Mouse (Mus musculus) C2C12 (cell line): ENCODE data around the gene Fam186b. TPM values are rescaled to one million over a fixed set of nuclear protein-coding genes. Genes with fewer than 3 reads are reported as not detected.

Experiments used
- H3K27me3 ChIP-seq: one replicate; pipeline ENCODE4 v1.6.1; 2011; ENCODE audit not compliant: control insufficient read depth, insufficient read depth, insufficient read length
- H3K36me3 ChIP-seq: one replicate; pipeline ENCODE4 v1.6.1; 2011; ENCODE audit not compliant: control insufficient read depth, insufficient read depth
- H3K4me3 ChIP-seq: one replicate; pipeline ENCODE4 v1.5.1; 2011; ENCODE audit warnings: mild to moderate bottlenecking, control low read depth; ENCODE audit not compliant: poor library complexity, insufficient read depth, severe bottlenecking
- H3K79me2 ChIP-seq: one replicate; pipeline ENCODE4 v1.6.1; 2011; ENCODE audit not compliant: control insufficient read depth, insufficient read depth
- H3K79me3 ChIP-seq: one replicate; pipeline ENCODE4 v1.6.1; 2011; ENCODE audit warnings: low read depth, control low read depth
- H3ac ChIP-seq: one replicate; pipeline ENCODE3; 2011; ENCODE audit warnings: low read depth; ENCODE audit not compliant: control insufficient read depth, insufficient read length
- CEBPB ChIP-seq: IDR thresholded peaks from one replicate; pipeline ENCODE4 v1.6.1; 2011; ENCODE audit warnings: low read depth, mild to moderate bottlenecking, control low read depth, moderate library complexity
- CTCF ChIP-seq: IDR thresholded peaks from one replicate; pipeline ENCODE4 v1.5.1; 2011; ENCODE audit not compliant: control insufficient read depth, insufficient read depth, insufficient read length
- FOSL1 ChIP-seq: IDR thresholded peaks from one replicate; pipeline ENCODE4 v1.8.0; 2011; ENCODE audit warnings: mild to moderate bottlenecking, low read length; ENCODE audit not compliant: poor library complexity, insufficient read depth, severe bottlenecking
- MAX ChIP-seq: IDR thresholded peaks from one replicate; pipeline ENCODE4 v1.6.1; 2011; ENCODE audit warnings: mild to moderate bottlenecking, control low read depth
- MYOD1 ChIP-seq: IDR thresholded peaks from one replicate; pipeline ENCODE4 v1.6.1; 2011; ENCODE audit warnings: low read depth; ENCODE audit not compliant: control insufficient read depth, insufficient read length
- MYOG ChIP-seq: IDR thresholded peaks from one replicate; pipeline ENCODE4 v1.6.1; 2011; ENCODE audit not compliant: control insufficient read depth, insufficient read length; ENCODE audit errors: extremely low read depth
- USF1 ChIP-seq: IDR thresholded peaks from one replicate; pipeline ENCODE4 v1.6.1; 2011; ENCODE audit warnings: low read depth, mild to moderate bottlenecking, control low read depth, moderate library complexity
- polyA plus RNA-seq: library from polyadenylated mRNA; unstranded; fragments of >200 nt; fragmentation: generic; extraction: Trizol; gene quantifications from one replicate; pipeline ENCODE4 v1.2.1, GENCODE M21; 2012; ENCODE audit warnings: missing spikeins

Fam186b gene
- polyA plus RNA-seq, 1 experiment = not detected

DNA sequence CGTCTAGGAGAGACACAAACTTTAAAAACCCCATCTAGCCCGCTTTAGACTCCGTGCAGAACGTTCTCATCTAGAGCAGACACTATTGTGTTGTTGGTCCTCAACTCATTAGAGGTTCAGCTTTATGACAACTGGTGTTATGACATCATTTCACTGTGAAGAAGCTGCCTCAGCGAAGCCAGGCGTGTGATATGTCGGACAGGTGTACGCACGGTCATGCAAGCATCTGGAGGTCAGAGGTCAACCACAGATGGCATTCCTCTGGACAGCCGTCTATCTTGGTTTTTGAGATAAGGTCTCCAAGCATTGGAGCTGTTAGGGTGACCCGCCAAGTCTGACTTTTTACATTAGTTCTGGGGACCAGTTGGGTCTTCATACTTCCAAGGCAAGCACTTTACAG, 5.1 kb downstream of the Fam186b start:
- Histone ChIP-seq H3K79me3 (no peaks in the 10 kb centered on the region), H3K79me2 (no peaks in the 10 kb centered on the region), H3K4me3 (no peak overlapping the region), H3K27me3 (no peaks in the 10 kb centered on the region), H3ac (no peak overlapping the region), H3K36me3 (no peaks in the 10 kb centered on the region)
- TF ChIP-seq MYOD1 (peak; percentile 96), MYOG (no peak)

- H3K36me3 ChIP-seq = no peaks in the 10 kb centered on the region
- no peak overlapping the region for H3ac ChIP-seq
- TF ChIP-seq FOSL1 (no peak), MYOG (no peak), CEBPB (no peak), CTCF (no peak), MAX (no peak), USF1 (no peak), MYOD1 (no peak)
- peaks cover 3% of the 10 kb centered on the region for H3K27me3 ChIP-seq
- H3K79me3 ChIP-seq = no peaks in the 10 kb centered on the region
- H3K4me3 ChIP-seq = no peak overlapping the region
- H3K79me2 ChIP-seq = no peaks in the 10 kb centered on the region
Measured at GRCm38 (mm10) chr15:99285189-99285535, 10.5 kb downstream of the Fam186b start.

DNA sequence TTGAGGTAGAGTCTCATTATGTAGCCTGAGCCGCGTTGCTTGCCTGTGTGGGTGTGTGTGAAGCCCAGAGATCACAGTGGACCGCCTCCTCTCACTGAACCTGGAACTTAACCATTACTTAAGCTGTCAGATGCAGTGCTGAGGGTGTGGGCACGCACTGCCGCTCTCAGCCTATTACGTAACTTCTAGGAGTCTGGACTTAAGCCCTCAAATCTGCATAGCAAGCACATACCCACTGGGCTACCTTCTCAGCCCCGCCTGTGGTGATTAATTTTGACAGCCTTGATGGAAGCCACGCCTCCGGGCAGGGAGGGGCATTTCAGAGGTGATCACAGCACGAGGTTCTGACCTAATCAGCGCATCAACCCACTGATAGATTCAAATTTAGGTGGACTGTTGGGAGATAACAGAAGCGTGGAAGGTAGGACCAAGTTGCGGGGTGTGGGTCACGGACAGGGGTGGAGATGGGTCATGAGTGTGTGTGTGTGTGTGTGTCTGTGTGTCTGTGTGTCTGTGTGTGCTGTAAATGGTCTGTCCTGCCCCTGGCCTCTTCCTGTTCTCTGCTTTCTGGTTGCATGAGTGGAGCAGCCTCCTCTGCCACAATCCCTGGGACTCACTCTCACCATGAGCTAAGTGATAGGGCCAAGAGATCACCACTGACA, 11.0 kb downstream of the Fam186b start:
- Histone ChIP-seq H3K36me3 (no peaks in the 10 kb centered on the region), H3K79me2 (no peaks in the 10 kb centered on the region), H3K4me3 (no peak overlapping the region), H3ac (no peak overlapping the region), H3K27me3 (peaks cover 6% of the 10 kb centered on the region), H3K79me3 (no peaks in the 10 kb centered on the region)
- TF ChIP-seq FOSL1 (no peak), CTCF (no peak), MYOG (no peak), MAX (no peak), MYOD1 (no peak), USF1 (no peak)

GRCm38 (mm10) chr15:99283456-99283855, 12.2 kb downstream of the Fam186b start:
- TF ChIP-seq FOSL1 (no peak), CTCF (peak; percentile 9)
- Histone ChIP-seq H3K4me3 (no peak overlapping the region), H3K27me3 (peaks cover 7% of the 10 kb centered on the region), H3K79me3 (no peaks in the 10 kb centered on the region), H3ac (no peak overlapping the region), H3K36me3 (no peaks in the 10 kb centered on the region), H3K79me2 (no peaks in the 10 kb centered on the region)

GRCm38 (mm10) chr15:99278271-99278670, 17.4 kb downstream of the Fam186b start:
- no peak for TF ChIP-seq USF1
- TF ChIP-seq MYOG = no peak
- no peak for TF ChIP-seq CTCF
- no peak for TF ChIP-seq FOSL1
- no peak for TF ChIP-seq MYOD1
- no peak for TF ChIP-seq CEBPB
- no peak for TF ChIP-seq MAX

DNA sequence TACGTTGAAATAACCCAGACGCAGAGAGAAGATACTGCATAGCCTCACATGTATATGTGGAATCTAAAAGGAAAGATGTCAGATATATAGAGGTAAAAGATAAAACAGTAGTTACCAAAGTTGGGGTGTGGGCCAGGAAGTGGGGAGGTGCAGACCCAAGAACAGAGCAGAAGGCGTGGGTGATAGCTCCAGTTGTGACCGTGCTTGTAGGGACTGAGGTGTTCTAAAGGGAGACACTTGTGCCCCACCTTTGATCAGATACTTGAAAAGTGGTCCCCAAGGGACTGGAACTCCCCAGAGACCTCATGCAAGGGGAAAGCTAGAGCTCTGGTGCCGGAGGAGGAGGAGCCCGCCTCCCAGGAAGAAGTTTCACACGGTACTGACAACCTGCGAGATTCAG, 19.6 kb downstream of the Fam186b start:
- Histone ChIP-seq H3K4me3 (no peak overlapping the region), H3ac (no peak overlapping the region), H3K27me3 (peaks cover 4% of the 10 kb centered on the region), H3K79me2 (no peaks in the 10 kb centered on the region), H3K36me3 (no peaks in the 10 kb centered on the region), H3K79me3 (no peaks in the 10 kb centered on the region)
- no peak for TF ChIP-seq MYOG
- no peak for TF ChIP-seq USF1
- TF ChIP-seq FOSL1 = no peak
- TF ChIP-seq MAX = no peak
- no peak for TF ChIP-seq CEBPB
- TF ChIP-seq MYOD1 = no peak
- TF ChIP-seq CTCF = no peak

More at GRCm38 (mm10) chr15:99278271-99278670, 17.4 kb downstream of the Fam186b start:
- H3K4me3 ChIP-seq = no peak overlapping the region
- H3ac ChIP-seq = no peak overlapping the region
- peaks cover 7% of the 10 kb centered on the region for H3K27me3 ChIP-seq
- no peaks in the 10 kb centered on the region for H3K36me3 ChIP-seq
- no peaks in the 10 kb centered on the region for H3K79me2 ChIP-seq
- no peaks in the 10 kb centered on the region for H3K79me3 ChIP-seq
